Mouse (Mus musculus) spleen, adult 2 months (tissue): ENCODE results near the gene Xntrpc.

Source experiments
- CTCF ChIP-seq: fragments of 200-500 bp; IDR thresholded peaks from 2 replicates; pipeline ENCODE4 v1.5.1; 2011; ENCODE audit warnings: mild to moderate bottlenecking, inconsistent platforms; ENCODE audit not compliant: insufficient read depth, insufficient read length, insufficient replicate concordance; ENCODE audit errors: extremely low read depth
- POLR2A ChIP-seq: fragments of 200-500 bp; IDR thresholded peaks from 2 replicates; pipeline ENCODE4 v1.6.1; 2011; ENCODE audit warnings: low read depth, low read length, inconsistent platforms

DNA sequence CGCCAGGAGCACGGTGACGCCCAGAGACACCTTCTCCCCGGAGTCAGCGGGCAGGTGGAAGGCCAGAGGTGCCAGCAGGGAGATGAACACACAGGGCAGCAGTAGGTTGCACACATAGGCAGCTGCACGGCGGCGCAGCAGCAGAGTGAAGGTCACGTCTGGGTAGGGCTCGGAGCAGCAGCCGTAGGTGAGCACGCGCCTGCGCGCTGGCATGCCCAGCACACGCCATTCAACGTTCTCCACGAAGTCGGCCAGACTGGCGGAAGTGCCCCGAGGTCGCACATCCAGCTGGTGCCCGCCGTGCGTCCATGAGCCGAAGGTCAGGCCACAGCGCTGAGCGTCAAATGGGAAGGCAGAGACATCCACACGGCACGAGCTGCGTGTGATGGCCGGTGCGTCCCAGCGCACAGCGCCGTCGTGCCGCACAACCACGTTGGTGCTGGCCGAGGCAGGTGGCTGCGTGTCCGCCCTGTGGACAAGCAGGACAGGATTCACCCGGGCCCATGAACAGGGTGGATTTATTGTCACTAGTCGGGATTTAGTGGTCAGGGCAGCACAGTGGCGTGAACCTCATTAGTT is 47.7 kb downstream of the Xntrpc start:
- TF ChIP-seq CTCF, result no peak
- TF ChIP-seq POLR2A, result no peak
